Mouse (Mus musculus) intestine, embryonic 15.5 days (tissue): Measurements from ENCODE around the gene Dhx57. TPM values are rescaled to one million over a fixed set of nuclear protein-coding genes. Genes with fewer than 3 reads are reported as not detected.
"Not testable (repeated sequence)": the region's sequence is repeated elsewhere in the genome, so short reads cannot be mapped to it uniquely, and the experiment has no call there.

Experiments
- ATAC-seq: fragments of 200-750 bp; cut with Nextera tagmentation; 2 replicates; pipeline ENCODE4 v1.8.0; 2017; ENCODE audit warnings: moderate TSS enrichment, moderate library complexity
- H3K27ac ChIP-seq: fragments of 300-500 bp; sonication (generic); 2 replicates; pipeline ENCODE4 v1.5.1; 2015; ENCODE audit warnings: mild to moderate bottlenecking, inconsistent platforms
- H3K27me3 ChIP-seq: fragments of 300-500 bp; sonication (generic); replicated peaks from 2 replicates; pipeline ENCODE4 v1.6.1; 2015; ENCODE audit warnings: inconsistent platforms
- H3K36me3 ChIP-seq: fragments of 300-500 bp; sonication (generic); 2 replicates; pipeline ENCODE4 v1.6.1; 2015; ENCODE audit warnings: inconsistent platforms
- H3K4me1 ChIP-seq: fragments of 300-500 bp; sonication (generic); replicated peaks from 2 replicates; pipeline ENCODE4 v1.6.1; 2015; ENCODE audit warnings: inconsistent platforms
- H3K4me2 ChIP-seq: fragments of 300-500 bp; sonication (generic); replicated peaks from 2 replicates; pipeline ENCODE4 v1.6.1; 2015; ENCODE audit warnings: mild to moderate bottlenecking, inconsistent platforms
- H3K4me3 ChIP-seq: fragments of 300-500 bp; sonication (generic); replicated peaks from 2 replicates; pipeline ENCODE4 v1.5.1; 2015; ENCODE audit warnings: inconsistent platforms
- H3K9ac ChIP-seq: fragments of 300-500 bp; sonication (generic); 2 replicates; pipeline ENCODE4 v1.6.1; 2015; ENCODE audit warnings: inconsistent platforms
- H3K9me3 ChIP-seq: fragments of 300-500 bp; sonication (generic); 2 replicates; pipeline ENCODE4 v1.6.1; 2016; ENCODE audit warnings: inconsistent platforms
- WGBS: fragments of 180-500 bp; shearing (Covaris S2); methylation state at CpG from one replicate; pipeline ENCODE4 v1.1.7; 2015; 5-methylcytosine and 5-hydroxymethylcytosine counted together
- polyA plus RNA-seq: library from polyadenylated mRNA; unstranded; fragments of >200 nt; fragmentation: Nextera tagmentation; extraction: Ambion mirVana; gene quantifications from 2 replicates; pipeline ENCODE4 v1.2.1, GENCODE M21; 2015

Gene Dhx57
- polyA plus RNA-seq, 1 experiment from 2014 or later: 13.4 TPM

DNA sequence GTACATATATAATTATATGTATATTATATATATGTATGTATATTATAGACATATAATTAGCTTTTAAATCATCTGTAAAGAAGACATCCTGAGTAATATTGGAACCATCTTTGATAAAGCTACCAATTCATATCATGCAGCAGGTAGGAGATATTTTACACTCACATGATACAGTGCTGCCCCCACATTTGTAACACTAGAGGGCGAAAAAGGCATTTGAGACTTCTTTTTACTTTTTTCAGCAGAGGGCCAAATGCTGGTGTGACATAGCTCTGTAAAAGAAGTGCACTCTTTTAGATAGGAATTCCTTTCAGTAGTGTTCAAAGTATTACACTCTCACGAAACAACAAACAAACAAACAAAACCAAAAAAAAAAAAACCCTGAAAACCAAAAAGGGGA lies 872 bp upstream of the Dhx57 start:
- Histone ChIP-seq H3K4me3 (no peak overlapping the region), H3K27me3 (no peaks in the 10 kb centered on the region), H3K9ac (no peak overlapping the region), H3K36me3 (no peaks in the 10 kb centered on the region), H3K27ac (no peak overlapping the region), H3K4me2 (no peak overlapping the region), H3K9me3 (no peaks in the 10 kb centered on the region), H3K4me1 (peaks cover 12% of the 10 kb centered on the region; the same call in 1 of the 2 replicates)
- no peak for ATAC-seq
- WGBS: 21% methylated on average over 2 of the region's 2 CpGs

DNA sequence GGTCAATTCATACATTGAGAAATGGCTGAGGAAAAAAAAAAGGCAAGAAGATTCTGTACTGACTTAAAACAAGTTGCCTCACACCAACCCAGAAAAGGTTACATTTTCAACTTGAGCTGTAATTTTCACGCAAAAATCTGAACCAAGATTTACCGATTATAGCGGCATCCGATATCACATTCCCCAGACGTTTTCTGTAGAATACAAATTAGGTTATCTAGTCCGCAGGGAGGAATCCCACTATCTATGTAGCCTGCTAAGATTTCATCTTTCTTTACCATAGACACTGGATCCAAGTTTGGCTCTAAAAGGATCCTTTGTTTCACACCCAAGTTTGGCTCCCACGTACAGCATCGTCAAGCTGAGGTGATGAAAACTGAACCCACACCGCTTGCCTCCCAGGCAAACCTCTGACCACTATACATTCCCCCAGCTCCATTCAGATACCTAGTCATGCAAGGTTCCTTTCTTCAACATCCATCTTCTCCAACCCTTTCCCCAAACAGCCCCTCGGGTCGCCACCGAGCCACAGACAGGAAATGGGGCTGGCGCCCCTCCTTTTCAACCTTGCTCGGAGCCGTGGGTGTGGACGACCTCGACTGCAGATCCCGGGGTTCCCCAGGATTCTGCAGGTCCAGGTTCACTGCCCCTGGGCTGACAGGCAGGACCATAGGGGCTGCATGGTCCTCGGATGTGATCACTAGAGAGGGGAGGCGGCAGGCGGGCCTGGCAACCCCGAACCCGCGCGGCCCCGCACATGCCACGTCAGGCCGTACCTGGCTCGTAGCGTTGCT lies 799 bp downstream of the Dhx57 start:
- Histone ChIP-seq H3K4me1 (peaks cover 12% of the 10 kb centered on the region; the same call in 1 of the 2 replicates), H3K9ac (peak overlapping the region; percentile 88), H3K27ac (peak overlapping the region; percentile 77), H3K36me3 (no peaks in the 10 kb centered on the region), H3K9me3 (no peaks in the 10 kb centered on the region), H3K27me3 (no peaks in the 10 kb centered on the region), H3K4me3 (peak overlapping the region; percentile 94), H3K4me2 (peak overlapping the region; percentile 63)
- no peak for ATAC-seq
- under 1% methylated on average over 30 of the region's 30 CpGs for WGBS

DNA sequence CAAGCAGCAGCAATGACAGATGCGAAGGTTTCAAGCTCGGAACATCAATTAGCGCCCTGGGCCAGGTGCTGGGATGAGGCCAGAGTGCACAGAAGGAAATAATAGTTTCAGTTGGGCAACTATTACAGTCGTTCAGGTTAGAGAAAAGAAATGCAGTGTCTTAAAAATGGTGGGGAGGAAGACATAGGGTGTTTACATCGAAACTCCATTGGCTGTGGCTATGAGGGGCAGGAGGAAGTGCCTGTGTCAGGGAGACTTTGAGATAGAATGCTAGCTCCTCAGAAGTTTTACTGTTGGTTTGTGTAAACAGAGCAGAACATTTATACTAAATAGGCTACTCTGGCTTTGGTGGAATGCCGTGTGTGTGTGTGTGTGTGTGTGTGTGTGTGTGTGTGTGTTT lies 2.3 kb downstream of the Dhx57 start:
- H3K9ac ChIP-seq: no peak overlapping the region
- no peak for ATAC-seq
- no peaks in the 10 kb centered on the region for H3K36me3 ChIP-seq
- 63% methylated on average over 6 of the region's 6 CpGs for WGBS
- peaks cover 12% of the 10 kb centered on the region; the same call in 1 of the 2 replicates for H3K4me1 ChIP-seq
- no peak overlapping the region for H3K27ac ChIP-seq
- no peaks in the 10 kb centered on the region for H3K27me3 ChIP-seq
- no peak overlapping the region for H3K4me3 ChIP-seq
- H3K9me3 ChIP-seq: no peaks in the 10 kb centered on the region
- no peak overlapping the region for H3K4me2 ChIP-seq

DNA sequence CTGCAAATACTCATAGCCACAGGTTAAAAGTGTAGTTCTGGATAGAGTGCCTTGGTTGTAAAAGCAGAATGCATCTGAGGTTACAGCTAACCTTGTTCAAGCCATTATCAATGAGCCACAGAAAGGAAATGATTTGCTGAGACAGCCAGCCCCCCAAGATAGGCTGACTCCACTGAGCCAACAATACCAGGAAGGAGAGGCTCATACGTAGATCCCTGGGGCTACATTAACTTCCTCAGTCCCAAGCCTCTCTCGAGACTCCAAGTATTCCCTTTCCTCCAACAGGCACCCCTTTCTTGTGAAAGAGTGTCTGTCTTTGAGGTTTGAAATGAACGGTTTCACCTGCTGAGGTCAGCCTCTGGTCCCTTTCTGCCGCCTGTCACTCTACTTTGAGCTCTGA lies 5.8 kb downstream of the Dhx57 start:
- H3K4me2 ChIP-seq: no peak overlapping the region
- H3K4me1 ChIP-seq: peaks cover 12% of the 10 kb centered on the region; the same call in 1 of the 2 replicates
- 82% methylated on average over 4 of the region's 4 CpGs for WGBS
- no peak overlapping the region for H3K4me3 ChIP-seq
- no peaks in the 10 kb centered on the region for H3K9me3 ChIP-seq
- peaks cover 5% of the 10 kb centered on the region; the same call in 1 of the 2 replicates for H3K36me3 ChIP-seq
- H3K27me3 ChIP-seq: no peaks in the 10 kb centered on the region
- no peak overlapping the region for H3K9ac ChIP-seq
- no peak for ATAC-seq
- no peak overlapping the region for H3K27ac ChIP-seq

DNA sequence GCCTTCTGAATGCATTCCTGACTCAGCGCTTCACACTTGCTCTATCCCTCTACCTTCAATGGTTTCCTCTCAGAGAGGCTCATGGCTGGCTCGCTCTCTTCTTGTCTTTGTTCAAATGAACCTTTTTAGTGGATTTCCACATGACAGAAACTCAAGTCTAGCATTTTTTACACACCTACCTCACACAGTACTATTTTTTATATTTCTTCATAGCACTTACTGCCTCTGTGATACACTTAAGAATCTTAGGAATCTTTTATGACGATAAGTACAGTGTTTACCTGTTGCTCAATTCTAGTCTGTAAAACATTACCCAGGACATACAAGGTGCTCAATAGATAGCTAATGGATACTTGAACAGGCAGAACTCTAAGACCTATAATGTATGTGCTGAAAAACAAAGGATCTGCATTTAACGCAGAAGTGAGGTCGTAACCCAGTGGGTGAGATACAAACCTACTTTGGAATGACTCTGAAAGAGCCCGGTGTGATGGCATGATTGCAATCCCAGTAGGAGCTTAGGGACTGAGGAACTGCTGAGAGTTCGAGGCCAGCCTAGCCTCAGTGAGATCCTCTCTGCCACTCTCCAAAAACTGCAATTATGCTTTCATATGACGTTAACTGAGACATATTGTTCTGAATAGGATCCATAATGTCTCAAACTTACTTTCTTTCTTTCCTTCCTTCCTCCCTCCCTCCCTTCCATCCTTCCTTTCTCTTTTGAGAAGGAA lies 10.8 kb downstream of the Dhx57 start:
- no peaks in the 10 kb centered on the region for H3K27me3 ChIP-seq
- H3K9ac ChIP-seq: no peak overlapping the region
- no peak overlapping the region for H3K4me2 ChIP-seq
- no peak for ATAC-seq
- WGBS: 88% methylated on average over 8 of the region's 8 CpGs
- no peaks in the 10 kb centered on the region for H3K4me1 ChIP-seq
- H3K4me3 ChIP-seq: no peak overlapping the region
- no peaks in the 10 kb centered on the region for H3K9me3 ChIP-seq
- H3K27ac ChIP-seq: no peak overlapping the region
- H3K36me3 ChIP-seq: peaks cover 18% of the 10 kb centered on the region; the same call in 1 of the 2 replicates

DNA sequence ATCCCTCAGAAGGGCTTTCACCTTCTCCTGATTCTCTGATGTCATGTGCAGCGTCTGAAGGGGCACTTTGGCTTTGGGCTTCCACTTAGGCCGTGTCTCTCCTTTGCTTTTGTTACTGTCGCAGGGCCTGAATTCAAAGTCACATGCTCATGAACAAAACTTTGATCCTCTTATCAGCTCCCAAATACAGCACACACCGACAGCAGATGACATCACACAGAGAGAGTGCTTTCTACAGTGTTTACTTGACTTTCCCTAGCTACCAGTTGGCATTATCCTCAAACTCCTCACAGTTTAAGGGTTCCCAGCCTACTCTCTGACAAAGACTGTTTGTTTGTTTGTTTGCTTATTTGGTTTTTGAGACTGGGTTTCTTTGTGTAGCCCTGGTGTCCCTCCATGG lies 12.0 kb downstream of the Dhx57 start:
- ATAC-seq: no peak
- no peak overlapping the region for H3K27ac ChIP-seq
- H3K27me3 ChIP-seq: no peaks in the 10 kb centered on the region
- H3K36me3 ChIP-seq: peaks cover 18% of the 10 kb centered on the region; the same call in 1 of the 2 replicates
- no peaks in the 10 kb centered on the region for H3K9me3 ChIP-seq
- no peak overlapping the region for H3K9ac ChIP-seq
- H3K4me2 ChIP-seq: no peak overlapping the region
- WGBS: 81% methylated on average over 4 of the region's 4 CpGs
- H3K4me3 ChIP-seq: no peak overlapping the region
- H3K4me1 ChIP-seq: no peaks in the 10 kb centered on the region

DNA sequence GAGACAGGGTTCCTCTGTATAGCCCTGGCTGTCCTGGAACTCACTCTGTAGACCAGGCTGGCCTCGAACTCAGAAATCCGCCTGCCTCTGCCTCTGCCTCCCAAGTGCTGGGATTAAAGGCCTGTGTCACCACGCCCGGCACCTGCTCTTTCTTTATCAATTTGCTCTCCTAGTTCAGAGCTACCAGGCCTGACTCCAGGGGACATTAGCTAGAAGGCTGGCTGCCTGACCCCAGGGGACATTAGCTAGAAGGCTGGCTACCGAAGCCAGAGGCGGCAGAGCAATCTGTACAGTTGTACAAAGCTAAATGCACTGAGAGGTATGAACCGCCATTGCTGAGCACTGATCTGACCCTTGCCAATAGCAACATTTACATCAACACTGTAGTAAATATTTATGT lies 19.7 kb downstream of the Dhx57 start:
- H3K36me3 ChIP-seq: peaks cover 22% of the 10 kb centered on the region

DNA sequence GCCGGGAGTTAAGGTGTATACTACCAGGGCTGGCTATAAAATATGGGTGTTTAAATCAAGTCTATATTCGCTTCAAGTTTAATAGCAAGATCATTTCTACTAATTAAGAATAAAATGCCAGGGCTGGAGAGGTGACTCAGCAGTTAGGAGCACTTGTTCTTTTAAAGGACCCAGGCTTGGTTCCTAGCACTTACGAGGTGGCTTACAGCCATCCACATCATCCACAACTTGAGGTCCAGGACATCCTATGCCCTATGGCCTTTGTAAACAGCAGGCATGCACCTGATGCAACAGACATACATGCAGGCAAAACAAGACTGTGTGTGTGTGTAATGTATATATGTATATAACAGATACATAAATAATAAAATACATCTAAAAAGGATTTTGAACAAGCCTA lies 22.1 kb downstream of the Dhx57 start:
- Histone ChIP-seq H3K36me3 (peaks cover 22% of the 10 kb centered on the region), H3K9ac (no peak overlapping the region), H3K9me3 (no peaks in the 10 kb centered on the region), H3K27ac (no peak overlapping the region), H3K27me3 (no peaks in the 10 kb centered on the region), H3K4me3 (no peak overlapping the region), H3K4me2 (no peak overlapping the region), H3K4me1 (no peaks in the 10 kb centered on the region)
- 91% methylated on average over 3 of the region's 3 CpGs for WGBS
- no peak for ATAC-seq

More for the DNA sequence above, 19.7 kb downstream of the Dhx57 start:
- H3K9me3 ChIP-seq, H3K4me1 ChIP-seq, H3K9ac ChIP-seq, H3K27me3 ChIP-seq, H3K27ac ChIP-seq, ATAC-seq, H3K4me3 ChIP-seq, H3K4me2 ChIP-seq: not testable (repeated sequence)
- WGBS: 94% methylated on average over 7 of the region's 7 CpGs

DNA sequence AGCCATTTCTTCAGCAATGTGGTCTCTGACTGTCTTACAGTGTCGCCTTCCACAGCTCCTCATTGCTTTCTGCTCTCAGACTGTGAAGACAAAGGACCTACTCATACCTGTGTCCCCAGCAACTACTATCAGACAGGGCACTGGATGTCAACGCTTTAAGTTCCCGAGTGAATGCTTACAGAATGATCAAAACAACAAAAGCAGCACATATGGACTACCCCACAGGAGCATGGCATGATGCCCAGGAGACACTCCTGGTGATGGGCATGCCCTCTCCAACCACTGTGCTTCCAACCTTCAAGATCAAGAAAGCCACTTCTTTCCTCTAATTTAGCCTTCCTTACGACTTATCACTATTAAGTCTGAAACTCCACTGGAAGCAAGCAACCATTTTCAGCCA lies 23.2 kb downstream of the Dhx57 start:
- Histone ChIP-seq H3K27me3 (no peaks in the 10 kb centered on the region), H3K36me3 (peaks cover 17% of the 10 kb centered on the region; the same call in 1 of the 2 replicates), H3K9me3 (no peaks in the 10 kb centered on the region), H3K4me1 (no peaks in the 10 kb centered on the region), H3K27ac (no peak overlapping the region), H3K4me3 (no peak overlapping the region), H3K9ac (no peak overlapping the region), H3K4me2 (no peak overlapping the region)
- WGBS: 90% methylated on average over 4 of the region's 4 CpGs
- ATAC-seq: no peak

DNA sequence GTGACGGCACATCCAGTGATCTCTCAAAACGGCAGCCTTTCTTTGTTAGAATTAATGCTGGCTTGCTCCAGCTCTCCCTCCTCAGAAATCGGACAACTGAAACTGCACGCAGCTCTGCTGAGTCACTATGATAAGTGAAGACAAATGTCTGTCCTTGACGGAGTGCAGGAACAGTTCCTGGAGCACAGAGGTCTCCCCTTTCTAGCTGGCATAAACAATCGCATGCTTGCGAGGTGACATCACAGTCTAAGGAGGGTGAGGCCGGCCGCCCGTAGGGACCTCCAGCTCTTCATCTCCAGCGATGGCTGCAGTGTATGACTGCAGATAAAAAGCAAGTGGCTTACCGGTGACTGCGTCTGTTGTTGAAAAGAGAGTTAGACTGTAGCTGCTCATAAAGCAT lies 35.1 kb downstream of the Dhx57 start:
- ATAC-seq: peak; percentile 93
- Histone ChIP-seq H3K27ac (peak overlapping the region; percentile 48; the same call in 1 of the 2 replicates), H3K4me3 (no peak overlapping the region), H3K9ac (no peak overlapping the region), H3K9me3 (no peaks in the 10 kb centered on the region; the same call in 1 of the 2 replicates), H3K4me1 (peaks cover 11% of the 10 kb centered on the region), H3K36me3 (peaks cover 29% of the 10 kb centered on the region), H3K27me3 (no peaks in the 10 kb centered on the region), H3K4me2 (peak overlapping the region; percentile 22; the same call in 1 of the 2 replicates)
- WGBS: 17% methylated on average over 13 of the region's 13 CpGs

DNA sequence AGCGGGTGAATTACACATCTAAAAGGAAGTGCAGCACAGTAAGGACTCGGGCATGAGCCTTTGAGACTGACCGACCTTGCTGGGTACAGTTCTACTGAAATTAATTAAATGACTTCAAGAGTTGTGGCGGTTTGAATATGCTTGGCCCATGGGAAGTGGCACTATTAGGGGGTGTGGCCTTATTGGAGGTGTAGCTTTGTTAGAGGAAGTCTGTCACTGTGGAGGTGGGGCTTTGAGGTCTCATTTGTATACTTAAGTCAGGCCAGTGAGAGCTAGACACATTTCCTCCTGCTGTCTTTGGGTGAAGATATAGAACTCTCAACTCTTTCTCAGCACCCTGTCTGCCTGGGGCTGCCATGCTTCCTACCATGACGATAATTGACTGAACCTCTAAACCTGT lies 35.9 kb downstream of the Dhx57 start:
- WGBS: 96% methylated on average over 5 of the region's 5 CpGs
- H3K36me3 ChIP-seq: peaks cover 35% of the 10 kb centered on the region
- no peak overlapping the region for H3K4me3 ChIP-seq
- no peaks in the 10 kb centered on the region; the same call in 1 of the 2 replicates for H3K9me3 ChIP-seq
- no peak for ATAC-seq
- H3K9ac ChIP-seq: no peak overlapping the region
- no peaks in the 10 kb centered on the region for H3K27me3 ChIP-seq
- H3K4me2 ChIP-seq: no peak overlapping the region
- peaks cover 11% of the 10 kb centered on the region for H3K4me1 ChIP-seq
- H3K27ac ChIP-seq: no peak overlapping the region

DNA sequence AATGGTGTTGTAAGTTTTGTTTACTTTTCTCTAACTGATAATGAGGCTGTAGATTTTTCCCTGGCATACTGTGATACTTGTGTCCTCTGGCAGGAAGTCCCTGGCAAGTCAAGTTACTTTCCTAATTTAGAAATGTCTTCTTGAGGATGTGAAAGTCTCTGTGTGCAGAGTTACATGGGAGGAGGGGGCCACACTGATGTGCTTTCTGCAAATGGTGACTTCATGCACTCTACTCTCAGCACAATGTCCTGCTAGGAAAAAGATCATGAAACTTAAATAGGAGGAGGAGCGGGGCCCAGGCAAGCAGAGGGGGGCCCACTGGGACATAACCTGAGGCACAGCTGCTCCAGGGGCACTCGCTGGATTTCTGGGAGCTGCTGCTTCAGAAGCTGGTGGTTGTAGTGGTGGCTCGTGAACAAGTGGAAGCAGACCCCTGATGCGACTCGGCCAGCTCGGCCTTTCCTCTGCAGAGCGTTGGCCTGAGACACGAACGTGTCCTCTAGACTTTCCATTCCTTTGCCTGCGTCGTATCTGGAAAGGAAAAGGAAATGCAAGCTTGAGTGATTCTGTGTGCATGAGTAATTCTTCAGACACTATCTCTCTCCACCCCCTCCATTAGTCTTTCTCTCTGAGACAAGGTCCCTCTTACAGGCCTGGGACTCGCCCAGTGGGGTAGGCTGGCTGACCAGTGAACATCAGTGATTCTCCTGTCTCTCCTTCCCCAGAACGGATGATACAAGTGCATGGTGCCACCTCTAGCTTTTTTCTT lies 37.3 kb downstream of the Dhx57 start:
- no peaks in the 10 kb centered on the region for H3K27me3 ChIP-seq
- peaks cover 35% of the 10 kb centered on the region for H3K36me3 ChIP-seq
- peaks cover 11% of the 10 kb centered on the region for H3K4me1 ChIP-seq
- no peak for ATAC-seq
- 80% methylated on average over 13 of the region's 13 CpGs for WGBS
- H3K9ac ChIP-seq: no peak overlapping the region
- no peaks in the 10 kb centered on the region; the same call in 1 of the 2 replicates for H3K9me3 ChIP-seq
- no peak overlapping the region for H3K4me2 ChIP-seq
- no peak overlapping the region for H3K27ac ChIP-seq
- H3K4me3 ChIP-seq: no peak overlapping the region
